Mouse (Mus musculus): ENCODE measurements around the gene Hcst.

GRCm38 (mm10) chr7:30457629-30458330, 38.1 kb upstream of the Hcst start, which contains the start of the genes Kirrel2 and Nphs1:
- no peak for TF ChIP-seq CTCF (IDR thresholded peaks at IDR 0.05; ENCODE audit: low read depth)
- TF ChIP-seq EP300 (IDR thresholded peaks at IDR 0.05; ENCODE audit: low read depth) = no peak

Measured in liver, postnatal 0 days (tissue).